Mouse (Mus musculus) stomach, postnatal 0 days (tissue): ENCODE results near the gene H2afy2.

Experiments used
- CTCF ChIP-seq: IDR thresholded peaks from 2 replicates; pipeline ENCODE4 v1.5.1; 2016; ENCODE audit warnings: antibody characterized with exemption, low read depth, mild to moderate bottlenecking, moderate library complexity
- EP300 ChIP-seq: optimal IDR thresholded peaks from 2 replicates; pipeline ENCODE3; 2016; ENCODE audit warnings: antibody characterized with exemption

DNA sequence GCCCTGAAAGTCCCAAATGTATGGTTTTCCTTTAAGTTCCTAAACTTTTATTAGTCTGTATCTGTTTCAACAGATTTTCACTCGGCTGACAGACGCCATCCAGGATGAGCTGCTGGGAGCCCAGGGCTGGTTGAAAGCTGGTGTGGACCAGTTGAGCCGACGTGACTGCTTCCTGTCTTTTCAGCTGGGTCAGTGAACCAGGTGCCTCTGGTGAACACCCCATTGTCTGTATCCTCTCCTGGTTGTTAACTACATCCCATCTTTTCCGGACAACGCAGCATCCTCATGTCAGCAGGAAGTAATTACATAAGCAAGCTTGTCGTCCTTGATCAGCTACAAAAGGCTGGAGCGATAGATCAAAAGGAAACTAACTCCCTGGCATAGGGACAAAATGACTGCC, 9.1 kb upstream of the H2afy2 start:
- TF ChIP-seq CTCF (no peak), EP300 (no peak)
